Mouse (Mus musculus) adrenal gland, postnatal 0 days (tissue): ENCODE results near the gene Slx4ip. TPM values are rescaled to one million over a fixed set of nuclear protein-coding genes. Genes with fewer than 3 reads are reported as not detected.

Source experiments
- polyA plus RNA-seq: library from polyadenylated mRNA; unstranded; fragments of >200 nt; fragmentation: Nextera tagmentation; extraction: Ambion mirVana; gene quantifications from 2 replicates; pipeline ENCODE4 v1.2.1, GENCODE M21; 2015

The Slx4ip gene
- 3.1 and 3.6 TPM in 2 replicates for polyA plus RNA-seq

GRCm38 (mm10) chr2:136891068-136891950 lies at the start of gene Slx4ip, which contains the start of the genes AL731706.1 and Mkks:
Slx4ip (plus strand) TSS chr2:136891218.
AL731706.1 (minus strand) TSS chr2:136891389.
Mkks (minus strand) TSS chr2:136891389.

GRCm38 (mm10) chr2:136885579-136885978 lies 5.4 kb upstream of the Slx4ip start, which contains the start of gene AL731706.2:
AL731706.2 (minus strand) TSS chr2:136885679.

GRCm38 (mm10) chr2:137116025-137116674 lies 225.1 kb downstream of the Slx4ip start, which contains the start of gene Jag1:
Jag1 (minus strand) TSS chr2:137116644.

Other genes starting within 250 kb of the Slx4ip start
- 56.7 and 140 TPM in 2 replicates for gene Snap25, start 177.8 kb upstream of the Slx4ip start, polyA plus RNA-seq
- gene AL731706.2, start 5.5 kb upstream of the Slx4ip start, polyA plus RNA-seq: 36.7 and 64.0 TPM in 2 replicates
- gene AL731706.1, start 171 bp downstream of the Slx4ip start, polyA plus RNA-seq: 35.4 and 48.2 TPM in 2 replicates
- gene Mkks, start 171 bp downstream of the Slx4ip start, polyA plus RNA-seq: 15.3 and 32.3 TPM in 2 replicates
- 4.6 and 7.7 TPM in 2 replicates for gene Jag1, start 225.4 kb downstream of the Slx4ip start, polyA plus RNA-seq